Mouse (Mus musculus) Muller cell, postnatal 12 days (primary cell): Measurements from ENCODE around the gene Rab6b.
A peak's percentile ranks its signal among the peaks of the same experiment; 100 is the strongest.

ENCODE experiments used
- DNase-seq: peaks from one replicate; pipeline ENCODE4 v3.0.0-alpha.2; 2015; ENCODE audit errors: inconsistent ontology term

Gene Rab6b

GRCm38 (mm10) chr9:103111621-103112470, at the start of gene Rab6b:
TSS of gene Rab6b (plus strand) at chr9:103111787.
- DNase-seq: peak; percentile 74

GRCm38 (mm10) chr9:103063591-103063990, 48.0 kb upstream of the Rab6b start:
- DNase-seq: no peak

GRCm38 (mm10) chr9:103066845-103067244, 44.7 kb upstream of the Rab6b start:
- peak; percentile 88 for DNase-seq

GRCm38 (mm10) chr9:103067651-103068050, 43.9 kb upstream of the Rab6b start:
- DNase-seq: no peak

- DNase-seq: no peak
Observed at GRCm38 (mm10) chr9:103068769-103069168, 42.8 kb upstream of the Rab6b start.

GRCm38 (mm10) chr9:103071541-103072203, 39.9 kb upstream of the Rab6b start:
- DNase-seq: no peak

GRCm38 (mm10) chr9:103072204-103072599, 39.4 kb upstream of the Rab6b start:
- DNase-seq: no peak

GRCm38 (mm10) chr9:103072926-103073515, 38.6 kb upstream of the Rab6b start:
- no peak for DNase-seq

- DNase-seq: no peak
Observed at GRCm38 (mm10) chr9:103076836-103077531, 34.6 kb upstream of the Rab6b start.

- no peak for DNase-seq
Observed at GRCm38 (mm10) chr9:103078194-103078691, 33.3 kb upstream of the Rab6b start.

- no peak for DNase-seq
Observed at GRCm38 (mm10) chr9:103080211-103080610, 31.4 kb upstream of the Rab6b start.

- no peak for DNase-seq
Observed at GRCm38 (mm10) chr9:103082246-103082975, 29.2 kb upstream of the Rab6b start.

- DNase-seq: no peak
Observed at GRCm38 (mm10) chr9:103083405-103083804, 28.2 kb upstream of the Rab6b start.

GRCm38 (mm10) chr9:103086736-103087135, 24.9 kb upstream of the Rab6b start:
- no peak for DNase-seq

GRCm38 (mm10) chr9:103087301-103087700, 24.3 kb upstream of the Rab6b start:
- no peak for DNase-seq

- DNase-seq: no peak
Observed at GRCm38 (mm10) chr9:103088661-103089060, 22.9 kb upstream of the Rab6b start.

- no peak for DNase-seq
Observed at GRCm38 (mm10) chr9:103090116-103090875, 21.3 kb upstream of the Rab6b start.

GRCm38 (mm10) chr9:103091039-103091883, 20.3 kb upstream of the Rab6b start:
- no peak for DNase-seq

GRCm38 (mm10) chr9:103092248-103092647, 19.3 kb upstream of the Rab6b start:
- peak; percentile 76 for DNase-seq
